Mouse (Mus musculus): Measurements from ENCODE around the gene Stard9.

DNA sequence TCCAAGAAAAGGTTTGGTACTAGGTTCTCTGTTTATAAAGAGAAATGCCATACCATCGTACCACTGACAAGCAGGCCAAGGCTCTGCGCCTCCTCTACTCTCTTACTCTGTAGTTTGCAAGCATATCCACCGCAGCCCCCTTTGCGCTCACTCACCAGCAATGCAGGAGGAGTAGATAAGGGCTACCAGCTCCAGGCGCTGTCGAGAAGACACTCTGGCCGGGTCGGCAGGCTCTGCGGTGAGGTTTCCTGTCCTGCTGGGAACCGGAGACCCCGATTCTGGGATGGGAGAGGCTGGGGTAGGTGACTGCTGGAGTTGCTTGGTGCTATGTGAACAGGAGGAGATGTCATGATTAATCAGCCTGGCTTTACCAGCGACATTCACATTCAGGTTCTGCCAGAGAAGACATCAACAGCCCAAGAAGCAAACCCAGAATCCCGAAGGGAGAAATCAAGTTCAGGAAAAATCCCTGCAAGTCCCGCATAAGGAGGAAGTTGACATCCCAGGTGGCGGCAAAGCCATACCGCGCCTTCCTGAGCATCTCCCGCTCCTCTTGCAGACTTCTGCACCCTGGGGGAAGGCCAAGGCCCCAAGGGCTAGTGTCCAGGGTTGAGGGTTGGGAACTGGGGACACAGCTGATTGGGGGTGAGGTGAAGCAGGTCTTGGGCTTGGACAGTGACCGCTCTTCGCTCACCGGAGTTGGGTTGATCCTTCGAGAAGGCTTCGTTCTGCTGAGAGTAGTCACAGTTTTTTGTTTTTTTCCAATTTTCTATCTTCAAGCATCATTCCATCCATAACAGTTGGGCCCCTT is 101.1 kb downstream of the Stard9 start:
- TF ChIP-seq CTCF (IDR thresholded peaks at IDR 0.05; ENCODE audit: control insufficient read depth, insufficient read depth, insufficient read length) = no peak
- TF ChIP-seq USF1 (IDR thresholded peaks at IDR 0.05; ENCODE audit: low read depth) = no peak
- TF ChIP-seq MYOD1 (IDR thresholded peaks at IDR 0.05; ENCODE audit: control insufficient read depth, insufficient read length, low read depth) = no peak
- TF ChIP-seq CEBPB (IDR thresholded peaks at IDR 0.05; ENCODE audit: low read depth) = no peak
- TF ChIP-seq MAX (IDR thresholded peaks at IDR 0.05) = no peak

All from C2C12 (cell line).